Mouse (Mus musculus) megakaryocyte, embryonic 14.5 days (primary cell): ENCODE results near the gene Lekr1.

Experiments used
- FLI1 ChIP-seq: IDR thresholded peaks from 2 replicates; pipeline ENCODE4 v1.6.1; 2012; ENCODE audit warnings: low read length, inconsistent platforms, mixed read lengths
- GATA1 ChIP-seq: IDR thresholded peaks from 3 replicates; pipeline ENCODE4 v1.6.1; 2012; ENCODE audit warnings: mixed read lengths, low read length, inconsistent platforms, borderline replicate concordance

DNA sequence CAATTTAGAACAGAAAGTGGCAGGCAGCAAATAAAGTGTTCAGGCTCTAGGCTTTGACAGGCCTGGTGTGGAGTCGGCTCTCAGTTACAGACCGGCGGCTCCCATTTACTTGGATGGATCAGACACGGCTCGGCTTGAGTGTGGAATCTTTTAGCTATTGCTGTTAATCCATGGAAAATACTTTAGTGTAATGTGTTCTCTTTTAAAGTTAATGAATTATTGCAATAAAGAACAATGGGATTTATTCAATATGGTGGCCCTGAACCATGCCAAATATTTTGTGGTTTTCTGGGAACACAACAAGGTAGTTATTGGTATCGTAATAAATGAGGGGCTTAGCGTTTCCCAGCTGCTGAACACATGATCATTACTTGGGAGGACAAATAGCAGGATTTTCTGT, 28.7 kb upstream of the Lekr1 start:
- TF ChIP-seq GATA1 (no peak), FLI1 (no peak)
